In genomic region chrX:169798987-169799680, GRCm38 (mm10) we compare ENCODE assay signal across 9 mouse cellular contexts. TPM values are rescaled to one million over a fixed set of nuclear protein-coding genes. Genes with fewer than 3 reads are reported as not detected.
DNase-seq lines count a peak whose midpoint lies in the region; ATAC-seq lines count a peak whose summit lies in the region.
"Had no signal": no experiment of that assay in that cellular context is flagged by ENCODE, and none has a peak within 500 bp of the region (broad histone marks: within the 10 kb centered on the region; RNA-seq: fewer than 3 reads in every experiment).

No protein-coding gene starts in this region.

- H3K9ac ChIP-seq in forebrain, embryonic 12.5 days, result peak overlapping the region; percentile 36; the same call in 1 of the 2 replicates
- no peak overlapping the region for H3K9ac ChIP-seq in hindbrain, embryonic 15.5 days
- H3K9ac ChIP-seq in midbrain, embryonic 15.5 days, result no peak overlapping the region

- no peak; the same call in 1 of the 2 replicates for ATAC-seq in forebrain, embryonic 12.5 days (ENCODE audit: low FRiP score)
- no peak for ATAC-seq in hindbrain, embryonic 15.5 days (ENCODE audit: low FRiP score, low read depth)
- ATAC-seq in midbrain, embryonic 15.5 days (replicated peaks), result no peak; the same call in 1 of the 2 replicates
- ATAC-seq in activated CD4-positive, CD25-positive, alpha-beta regulatory T cell, adult 4 months, result no peak

- H3K4me2 ChIP-seq in forebrain, embryonic 12.5 days, result peak overlapping the region; percentile 24; the same call in 1 of the 2 replicates
- H3K4me2 ChIP-seq in hindbrain, embryonic 15.5 days, result peak overlapping the region; percentile 37
- peak overlapping the region; percentile 30 for H3K4me2 ChIP-seq in midbrain, embryonic 15.5 days

- peak overlapping the region; percentile 28 for H3K4me3 ChIP-seq in forebrain, embryonic 12.5 days (replicated peaks)
- H3K4me3 ChIP-seq in hindbrain, embryonic 15.5 days, result peak overlapping the region; percentile 35
- H3K4me3 ChIP-seq in midbrain, embryonic 15.5 days, result peak overlapping the region; percentile 33

- H3K9me3 ChIP-seq in forebrain, embryonic 12.5 days, result no peaks in the 10 kb centered on the region
- H3K9me3 ChIP-seq in hindbrain, embryonic 15.5 days, result no peaks in the 10 kb centered on the region
- H3K9me3 ChIP-seq in midbrain, embryonic 15.5 days, result no peaks in the 10 kb centered on the region

- no peaks in the 10 kb centered on the region for H3K36me3 ChIP-seq in forebrain, embryonic 12.5 days (replicated peaks)
- H3K36me3 ChIP-seq in hindbrain, embryonic 15.5 days, result no peaks in the 10 kb centered on the region
- H3K36me3 ChIP-seq in midbrain, embryonic 15.5 days (replicated peaks), result no peaks in the 10 kb centered on the region

- peak; percentile 46 for DNase-seq in adrenal gland, postnatal 10 days
- no peak for DNase-seq in adrenal gland, adult 18-20 months (ENCODE audit: low spot score in 2 of 2)
- DNase-seq in ZHBTc4 (ENCODE audit: low read depth, low spot score), result peak; percentile 25
- peak; percentile 34 to 67 for DNase-seq in left cerebral cortex, postnatal 25 days (ENCODE audit: low spot score in 2 of 2)

- peak overlapping the region; percentile 59; the same call in 1 of the 2 replicates for H3K27ac ChIP-seq in forebrain, embryonic 12.5 days
- H3K27ac ChIP-seq in hindbrain, embryonic 15.5 days (replicated peaks), result no peak overlapping the region
- 0 out of 2 replicates have a peak overlapping the region, but pooled peaks have one; percentile 42 for H3K27ac ChIP-seq in midbrain, embryonic 15.5 days

- H3K27me3 ChIP-seq in forebrain, embryonic 12.5 days, result peaks cover 9% of the 10 kb centered on the region
- peaks cover 8% of the 10 kb centered on the region for H3K27me3 ChIP-seq in hindbrain, embryonic 15.5 days
- H3K27me3 ChIP-seq in midbrain, embryonic 15.5 days (replicated peaks), result no peaks in the 10 kb centered on the region

- 7% methylated on average over 11 of the region's 11 CpGs for WGBS in forebrain, embryonic 12.5 days
- WGBS in hindbrain, embryonic 15.5 days, result 5% methylated on average over 11 of the region's 11 CpGs
- 9% methylated on average over 11 of the region's 11 CpGs for whole genome bisulfite sequencing in midbrain, embryonic 15.5 days

- H3K4me1 ChIP-seq in forebrain, embryonic 12.5 days, result no peaks in the 10 kb centered on the region; the same call in 1 of the 2 replicates
- H3K4me1 ChIP-seq in hindbrain, embryonic 15.5 days (replicated peaks), result no peaks in the 10 kb centered on the region
- H3K4me1 ChIP-seq in midbrain, embryonic 15.5 days, result no peaks in the 10 kb centered on the region

- intact Hi-C loops in left cerebral cortex, postnatal 25 days (cut with DNase I), result loop anchor here (5.0 kb wide), 2 partner anchors 178 to 467 kb away; no protein-coding TSS in a partner anchor

RNA-seq across cellular contexts. Expression of gene 4933400A11Rik, which starts 19.7 kb away (rescaled TPM):
- not detected for total RNA-seq in adrenal gland, postnatal 10 days (2021)
- not detected for total RNA-seq in adrenal gland, adult 18-20 months (2021)
- 0.18 TPM in 1 of 2 replicates, not detected in the other for polyA plus RNA-seq in forebrain, embryonic 12.5 days (2016; fragmentation: Nextera tagmentation; extraction: Ambion mirVana)
- polyA plus RNA-seq in hindbrain, embryonic 15.5 days (2015; fragmentation: Nextera tagmentation; extraction: Ambion mirVana), result 0.16 and 0.20 TPM in 2 replicates
- total RNA-seq in left cerebral cortex, postnatal 25 days (2021), result not detected
- not detected in 2 replicates for polyA plus RNA-seq in midbrain, embryonic 15.5 days (2015; fragmentation: Nextera tagmentation; extraction: Ambion mirVana)
- polyA plus RNA-seq in activated CD4-positive, CD25-positive, alpha-beta regulatory T cell, adult 4 months (2017; shearing (Covaris generic)), result not detected
- polyA plus RNA-seq: gonadal fat pad, adult 2 months had no signal

Comparison
In these comparisons a context has a peak if more than half of its experiments do, and no peak if none do; other contexts are left out.
1. DNase-seq: peak in adrenal gland, postnatal 10 days (single experiment), ZHBTc4 (single experiment) and left cerebral cortex, postnatal 25 days (2 of 2); none in adrenal gland, adult 18-20 months (0 of 2).
2. Peak in every context shown above with its lines, with median percentiles within 50 percentile points of each other: H3K4me2 ChIP-seq and H3K4me3 ChIP-seq.